Mouse (Mus musculus) ES-E14 (cell line): Measurements from ENCODE around the gene Cyp2u1. TPM values are rescaled to one million over a fixed set of nuclear protein-coding genes. Genes with fewer than 3 reads are reported as not detected.

Experiments
- DNase-seq: peaks from one replicate; pipeline ENCODE4 v3.0.0-alpha.2; 2013; ENCODE audit warnings: low read depth, low spot score
- H3K27ac ChIP-seq: 2 replicates; pipeline ENCODE4 v1.5.1; 2012; ENCODE audit warnings: low read depth, mild to moderate bottlenecking, low read length, moderate library complexity, mixed read lengths; ENCODE audit not compliant: poor library complexity, insufficient read depth, severe bottlenecking
- H3K36me3 ChIP-seq: 2 replicates; pipeline ENCODE4 v1.6.1; 2012; ENCODE audit warnings: mild to moderate bottlenecking, low read length, moderate library complexity, mixed read lengths; ENCODE audit not compliant: control insufficient read depth, poor library complexity, insufficient read depth, severe bottlenecking
- H3K4me1 ChIP-seq, 2 experiments: fragments of 150-350 bp in 1 of 2; sonication (generic) in 1 of 2; 2 replicates each; pipeline ENCODE4 v1.6.1; 2012; ENCODE audit warnings: low read length in 2 of 2, mild to moderate bottlenecking in 1 of 2, mixed read lengths in 1 of 2; ENCODE audit not compliant: control insufficient read depth in 2 of 2, insufficient read depth in 2 of 2, poor library complexity in 1 of 2
- H3K4me3 ChIP-seq, 2 experiments: fragments of 150-350 bp in 1 of 2; sonication (generic) in 1 of 2; 2 replicates each; pipeline ENCODE4 v1.5.1; 2012; ENCODE audit warnings: low read length in 2 of 2, low read depth in 1 of 2, mild to moderate bottlenecking in 1 of 2, mixed read lengths in 1 of 2; ENCODE audit not compliant: insufficient read depth in 1 of 2, poor library complexity in 1 of 2, severe bottlenecking in 1 of 2
- H3K9ac ChIP-seq: 2 replicates; pipeline ENCODE4 v1.6.1; 2012; ENCODE audit warnings: low read depth, mild to moderate bottlenecking, low read length, mixed read lengths; ENCODE audit not compliant: poor library complexity, insufficient read depth, severe bottlenecking
- H3K9me3 ChIP-seq: fragments of 150-350 bp; sonication (generic); 2 replicates; pipeline ENCODE4 v1.6.1; 2012; ENCODE audit warnings: low read depth, mild to moderate bottlenecking, low read length; ENCODE audit not compliant: control insufficient read depth, insufficient read depth
- CHD2 ChIP-seq: IDR thresholded peaks from 2 replicates; pipeline ENCODE4 v1.6.1; 2014; ENCODE audit warnings: mild to moderate bottlenecking, low read depth, low read length, inconsistent platforms
- HCFC1 ChIP-seq: IDR thresholded peaks from 2 replicates; pipeline ENCODE4 v1.6.1; 2012; ENCODE audit warnings: low read length, inconsistent platforms, borderline replicate concordance; ENCODE audit not compliant: insufficient read depth
- MAFK ChIP-seq: IDR thresholded peaks from 2 replicates; pipeline ENCODE4 v1.6.1; 2014; ENCODE audit warnings: mild to moderate bottlenecking, low read depth, low read length, inconsistent platforms; ENCODE audit not compliant: insufficient read depth
- ZC3H11A ChIP-seq: IDR thresholded peaks from 2 replicates; pipeline ENCODE4 v1.6.1; 2012; ENCODE audit warnings: low read depth, mild to moderate bottlenecking, inconsistent platforms, low read length, borderline replicate concordance
- ZNF384 ChIP-seq: IDR thresholded peaks from 2 replicates; pipeline ENCODE4 v1.6.1; 2012; ENCODE audit warnings: low read depth, low read length, inconsistent platforms
- in situ Hi-C, 2 experiments: fragments of 600-800 bp; cut with MboI; formaldehyde crosslinking; loops; one replicate each; pipeline ENCODE4 v1.15.1; 2025; ENCODE audit warnings: low sequenced_read_pairs in 2 of 2, inconsistent platforms in 1 of 2; ENCODE audit not compliant: unreplicated experiment in 2 of 2
- total RNA-seq: library from RNA; depleted of rRNA; stranded (reverse); fragments of 300-350 nt; gene quantifications from 2 replicates; pipeline ENCODE4 v1.2.3, GENCODE M21; 2012

Gene Cyp2u1
- total RNA-seq, 1 experiment, result 1.7 TPM

GRCm38 (mm10) chr3:131320184-131320583 is 17.2 kb upstream of the Cyp2u1 start:
- Histone ChIP-seq H3K9ac (no peak overlapping the region), H3K4me1 (peaks cover 4 to 14% of the 10 kb centered on the region in 2 experiments; a peak in 2 of 4 replicates), H3K36me3 (no peaks in the 10 kb centered on the region), H3K4me3 (no peak overlapping the region), H3K27ac (no peak overlapping the region; the same call in 1 of the 2 replicates), H3K9me3 (no peaks in the 10 kb centered on the region)
- TF ChIP-seq CHD2, result no peak
- peak; percentile 39; the same call in 1 of the 2 replicates for TF ChIP-seq ZC3H11A
- in situ Hi-C loops, result no loop called here
- no peak for DNase-seq

DNA sequence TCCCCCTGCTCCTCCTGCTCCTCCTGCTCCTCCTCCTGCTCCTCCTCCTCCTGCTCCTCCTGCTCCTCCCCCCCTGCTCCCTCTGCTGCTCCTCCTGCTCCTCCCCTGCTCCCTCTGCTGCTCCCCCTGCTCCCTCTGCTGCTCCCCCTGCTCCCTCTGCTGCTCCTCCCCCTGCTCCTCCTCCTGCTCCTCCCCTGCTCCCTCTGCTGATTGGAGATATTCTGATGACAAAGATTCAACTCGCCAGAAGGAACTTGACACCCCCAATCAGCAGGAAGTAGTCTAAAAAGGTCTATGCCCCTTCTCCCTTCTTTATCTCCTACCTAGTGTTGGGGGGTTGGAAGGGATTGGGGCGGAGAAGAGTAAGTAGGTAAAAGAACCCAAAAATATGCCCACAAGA is 15.2 kb upstream of the Cyp2u1 start:
- Histone ChIP-seq H3K9me3 (no peaks in the 10 kb centered on the region), H3K36me3 (no peaks in the 10 kb centered on the region), H3K4me3 (no peak overlapping the region), H3K4me1 (peaks cover 4 to 14% of the 10 kb centered on the region in 2 experiments; a peak in 2 of 4 replicates), H3K27ac (no peak overlapping the region), H3K9ac (no peak overlapping the region)
- no peak for DNase-seq
- TF ChIP-seq HCFC1, result no peak
- TF ChIP-seq ZC3H11A, result no peak
- TF ChIP-seq MAFK, result no peak
- TF ChIP-seq CHD2, result no peak
- no peak for TF ChIP-seq ZNF384
- in situ Hi-C loops, result no loop called here

GRCm38 (mm10) chr3:131317126-131317525 is 14.1 kb upstream of the Cyp2u1 start:
- in situ Hi-C loops, result no loop called here
- TF ChIP-seq CHD2, result no peak
- no peak for TF ChIP-seq MAFK
- no peak for TF ChIP-seq HCFC1
- TF ChIP-seq ZNF384, result no peak
- no peak for TF ChIP-seq ZC3H11A
- no peak overlapping the region for H3K9ac ChIP-seq
- peaks cover 4 to 11% of the 10 kb centered on the region in 2 experiments; a peak in 2 of 4 replicates for H3K4me1 ChIP-seq
- no peak overlapping the region for H3K4me3 ChIP-seq
- no peaks in the 10 kb centered on the region for H3K9me3 ChIP-seq
- H3K36me3 ChIP-seq, result no peaks in the 10 kb centered on the region
- no peak for DNase-seq
- no peak overlapping the region for H3K27ac ChIP-seq

DNA sequence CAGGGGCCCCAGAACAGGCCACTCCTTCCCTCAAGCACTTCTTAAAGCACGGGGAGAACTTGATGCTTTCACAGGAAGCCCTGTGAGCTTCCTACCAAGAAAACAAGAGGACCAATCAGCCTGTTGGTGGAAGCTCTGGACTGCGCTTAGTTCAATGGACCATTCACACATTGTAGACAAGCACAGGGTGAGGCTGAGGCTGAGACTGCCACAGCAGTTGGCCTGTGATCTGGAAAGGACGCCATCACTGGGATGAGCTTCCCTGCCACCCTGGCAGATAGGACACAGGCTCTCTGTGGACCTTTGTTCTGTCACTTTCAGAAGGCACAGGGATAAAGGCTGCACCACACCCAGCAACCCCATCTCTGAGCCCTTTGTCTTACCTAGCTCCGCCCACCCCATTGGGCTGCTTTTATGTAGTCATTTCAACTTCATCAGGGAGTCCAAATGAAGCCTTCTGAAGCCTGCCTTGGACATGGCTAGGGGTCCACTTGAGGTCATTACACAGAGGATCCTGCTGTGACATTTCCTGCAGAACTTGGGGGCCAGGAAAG is 13.0 kb upstream of the Cyp2u1 start:
- no peak overlapping the region for H3K4me3 ChIP-seq
- H3K9ac ChIP-seq, result no peak overlapping the region
- no peak overlapping the region for H3K27ac ChIP-seq
- no peak for DNase-seq
- in situ Hi-C loops, result no loop called here
- no peaks in the 10 kb centered on the region for H3K9me3 ChIP-seq
- H3K36me3 ChIP-seq, result no peaks in the 10 kb centered on the region
- TF ChIP-seq ZNF384, result no peak
- TF ChIP-seq MAFK, result no peak
- TF ChIP-seq CHD2, result no peak
- no peak for TF ChIP-seq ZC3H11A
- no peak for TF ChIP-seq HCFC1
- peaks cover 0 to 11% of the 10 kb centered on the region in 2 experiments; a peak in 2 of 4 replicates for H3K4me1 ChIP-seq

DNA sequence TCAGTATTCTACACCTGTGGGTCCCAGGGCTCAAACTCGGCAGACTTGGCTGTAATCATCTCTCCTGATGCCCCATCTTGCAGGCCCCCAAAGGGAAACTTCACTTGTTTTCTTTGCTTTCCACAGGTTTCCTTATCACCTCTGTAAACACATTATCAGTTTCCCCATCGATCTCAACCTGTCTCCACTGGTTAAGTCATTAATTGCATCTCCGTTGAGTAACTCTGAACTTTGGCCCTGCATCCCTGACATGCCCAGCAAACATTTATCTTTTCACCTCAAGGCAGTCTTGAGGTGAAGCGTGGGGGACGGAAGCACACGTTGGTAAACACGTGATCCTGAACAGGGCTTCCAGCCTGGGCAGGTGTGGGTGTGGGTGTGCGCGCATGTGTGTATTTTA is 9.3 kb upstream of the Cyp2u1 start:
- Histone ChIP-seq H3K4me1 (peaks cover 0 to 5% of the 10 kb centered on the region in 2 experiments; a peak in 2 of 4 replicates), H3K36me3 (no peaks in the 10 kb centered on the region), H3K4me3 (no peak overlapping the region), H3K9me3 (no peaks in the 10 kb centered on the region), H3K27ac (no peak overlapping the region), H3K9ac (no peak overlapping the region)
- no peak for DNase-seq
- TF ChIP-seq ZNF384 (no peak), ZC3H11A (no peak), HCFC1 (no peak)
- in situ Hi-C loops, result no loop called here
